Mouse (Mus musculus) E14TG2a.4 (cell line): ENCODE measurements around the gene St5.

ENCODE experiments used
- CTCF ChIP-seq: conservative IDR thresholded peaks from 2 replicates; pipeline ENCODE4 v1.5.1; 2014; ENCODE audit warnings: low read length
- NANOG ChIP-seq: IDR thresholded peaks from 2 replicates; pipeline ENCODE4 v1.6.1; 2014; ENCODE audit warnings: borderline replicate concordance, low read length, mixed read lengths
- POU5F1 ChIP-seq: IDR thresholded peaks from 2 replicates; pipeline ENCODE4 v1.6.1; 2014; ENCODE audit warnings: low read length, borderline replicate concordance

DNA sequence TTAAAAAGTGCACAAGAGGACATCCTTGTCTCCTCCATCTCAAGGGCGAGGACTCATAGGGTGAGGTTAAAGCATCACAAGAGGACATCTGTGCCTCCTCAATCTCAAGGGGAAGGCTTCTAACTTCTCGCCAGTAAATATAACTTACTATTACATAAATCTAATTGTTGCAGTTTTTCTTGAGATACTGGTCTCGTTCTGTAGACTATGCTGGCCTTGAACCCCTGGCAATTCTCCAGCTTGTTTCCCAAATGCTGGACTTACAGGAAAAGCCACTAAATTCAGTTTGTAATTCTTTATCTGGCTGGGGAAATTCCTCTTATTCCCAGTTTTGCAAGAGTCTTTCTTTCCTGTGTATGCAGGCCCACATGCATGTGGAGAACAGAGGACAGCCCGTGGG, 31.4 kb upstream of the St5 start:
- no peak for TF ChIP-seq CTCF
- TF ChIP-seq POU5F1 = no peak
- TF ChIP-seq NANOG = no peak
